Mouse (Mus musculus): ENCODE results near the gene Ccsap. TPM values are rescaled to one million over a fixed set of nuclear protein-coding genes. Genes with fewer than 3 reads are reported as not detected.
A peak's percentile ranks its signal among the peaks of the same experiment; 100 is the strongest.

Ccsap gene
- polyA plus RNA-seq, 1 experiment from 2014 or later, result 3.8 TPM

DNA sequence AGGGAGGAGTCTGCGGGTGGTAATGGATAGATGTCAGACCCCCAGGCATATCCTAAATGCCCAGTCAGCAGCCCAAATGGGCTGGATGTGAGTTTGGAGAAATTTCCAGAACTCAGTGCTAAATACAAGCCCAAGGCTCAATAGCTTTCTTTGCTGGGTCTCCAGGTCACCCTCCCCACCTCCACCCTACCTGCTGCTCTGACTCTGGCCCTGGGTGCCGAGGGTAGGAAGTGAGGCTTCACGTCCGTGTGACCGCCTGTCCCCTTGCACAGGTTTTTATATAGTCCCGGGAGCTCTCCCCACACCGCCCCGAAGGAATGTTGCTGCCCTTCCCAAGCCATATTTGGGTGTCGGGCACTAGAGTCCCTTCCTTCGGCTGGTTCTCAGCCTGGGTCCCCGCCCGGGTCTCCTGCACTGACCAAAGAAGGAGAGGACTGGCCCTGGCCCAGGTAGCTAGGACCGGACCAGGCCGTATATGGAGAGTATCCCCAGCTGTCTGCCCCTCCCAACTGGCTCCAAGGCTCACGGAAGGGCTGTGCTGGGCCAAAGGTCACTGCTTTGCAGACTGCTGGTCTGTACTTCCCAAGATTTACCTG is 34.6 kb upstream of the Ccsap start, which contains the start of gene Acta1:
Gene Acta1, minus strand, starts transcription at position 250 of the 596 bp plus-strand sequence.
- no peak within 1 kb of the TSS for H3K4me3 ChIP-seq (ENCODE audit: low read depth, low read length)
- H3K27ac ChIP-seq (ENCODE audit: low read length), result no peak within 1 kb of the TSS
- H3K27me3 ChIP-seq (ENCODE audit: control insufficient read depth, insufficient read depth, low read depth, low read length), result peaks cover 24% of the 10 kb centered on the region
- no peak within 1 kb of the TSS for H3K4me2 ChIP-seq (ENCODE audit: low read length)
- no peak within 1 kb of the TSS for H3K9ac ChIP-seq (ENCODE audit: low read depth, low read length)
- H3K4me1 ChIP-seq (ENCODE audit: control insufficient read depth, insufficient read depth, low read length), result peaks cover 8% of the 10 kb centered on the region
- WGBS, result 25% methylated on average over 15 of the region's 15 CpGs
- H3K9me3 ChIP-seq (replicated peaks; ENCODE audit: control insufficient read depth, low read length, poor library complexity, severe bottlenecking), result no peaks in the 10 kb centered on the region
- ATAC-seq, result no peak
- no peaks in the 10 kb centered on the region for H3K36me3 ChIP-seq (ENCODE audit: control insufficient read depth, insufficient read depth, low read length)

DNA sequence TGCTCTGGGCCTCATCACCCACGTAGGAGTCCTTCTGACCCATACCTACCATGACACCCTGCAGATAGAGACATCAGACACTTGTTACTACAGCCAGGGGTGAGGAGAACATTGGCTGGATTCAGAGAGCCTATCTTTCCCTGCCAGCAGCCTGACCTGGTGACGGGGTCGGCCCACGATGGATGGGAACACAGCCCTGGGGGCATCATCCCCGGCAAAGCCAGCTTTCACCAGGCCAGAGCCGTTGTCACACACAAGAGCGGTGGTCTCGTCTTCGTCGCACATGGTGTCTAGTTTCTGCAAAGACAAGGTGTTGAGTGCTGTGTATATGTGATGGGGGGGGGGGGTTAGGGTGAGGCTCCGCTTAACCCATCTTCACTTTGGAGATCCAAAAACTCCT is 33.4 kb upstream of the Ccsap start:
- Histone ChIP-seq H3K4me3 (ENCODE audit: low read depth, low read length) (no peak overlapping the region), H3K27me3 (ENCODE audit: control insufficient read depth, insufficient read depth, low read depth, low read length) (peaks cover 26% of the 10 kb centered on the region), H3K27ac (ENCODE audit: low read length) (no peak overlapping the region), H3K9ac (ENCODE audit: low read depth, low read length) (no peak overlapping the region), H3K9me3 (replicated peaks; ENCODE audit: control insufficient read depth, low read length, poor library complexity, severe bottlenecking) (no peaks in the 10 kb centered on the region), H3K36me3 (ENCODE audit: control insufficient read depth, insufficient read depth, low read length) (no peaks in the 10 kb centered on the region), H3K4me2 (ENCODE audit: low read length) (no peak overlapping the region), H3K4me1 (ENCODE audit: control insufficient read depth, insufficient read depth, low read length) (peaks cover 8% of the 10 kb centered on the region)
- WGBS, result 82% methylated on average over 11 of the region's 11 CpGs
- ATAC-seq, result no peak

DNA sequence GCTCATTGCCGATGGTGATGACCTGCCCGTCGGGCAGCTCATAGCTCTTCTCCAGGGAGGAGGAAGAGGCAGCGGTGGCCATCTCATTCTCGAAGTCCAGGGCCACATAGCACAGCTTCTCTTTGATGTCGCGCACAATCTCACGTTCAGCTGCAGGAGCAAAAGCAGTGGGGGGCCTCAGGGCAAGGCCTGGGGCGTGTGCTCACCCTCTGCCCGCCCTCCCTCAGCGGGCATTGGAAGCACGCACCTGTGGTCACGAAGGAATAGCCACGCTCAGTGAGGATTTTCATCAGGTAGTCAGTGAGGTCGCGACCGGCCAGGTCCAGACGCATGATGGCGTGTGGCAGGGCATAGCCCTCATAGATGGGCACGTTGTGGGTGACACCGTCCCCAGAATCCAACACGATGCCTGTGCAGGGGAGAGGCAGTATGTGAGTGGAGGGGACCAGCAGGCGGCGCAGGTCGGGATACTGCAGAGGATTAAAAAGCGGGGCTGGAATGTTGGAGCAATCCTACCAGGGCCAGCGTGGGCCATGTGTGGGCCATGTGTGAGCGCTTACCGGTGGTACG is 32.7 kb upstream of the Ccsap start:
- peak overlapping the region; percentile 65 for H3K9ac ChIP-seq (ENCODE audit: low read depth, low read length)
- peaks cover 8% of the 10 kb centered on the region for H3K4me1 ChIP-seq (ENCODE audit: control insufficient read depth, insufficient read depth, low read length)
- 8% methylated on average over 30 of the region's 30 CpGs for WGBS
- peak overlapping the region; percentile 82 for H3K27ac ChIP-seq (ENCODE audit: low read length)
- peaks cover 26% of the 10 kb centered on the region for H3K27me3 ChIP-seq (ENCODE audit: control insufficient read depth, insufficient read depth, low read depth, low read length)
- H3K36me3 ChIP-seq (ENCODE audit: control insufficient read depth, insufficient read depth, low read length), result no peaks in the 10 kb centered on the region
- H3K9me3 ChIP-seq (replicated peaks; ENCODE audit: control insufficient read depth, low read length, poor library complexity, severe bottlenecking), result no peaks in the 10 kb centered on the region
- peak; percentile 47 for ATAC-seq
- H3K4me2 ChIP-seq (ENCODE audit: low read length), result peak overlapping the region; percentile 64
- peak overlapping the region; percentile 49 for H3K4me3 ChIP-seq (ENCODE audit: low read depth, low read length)

DNA sequence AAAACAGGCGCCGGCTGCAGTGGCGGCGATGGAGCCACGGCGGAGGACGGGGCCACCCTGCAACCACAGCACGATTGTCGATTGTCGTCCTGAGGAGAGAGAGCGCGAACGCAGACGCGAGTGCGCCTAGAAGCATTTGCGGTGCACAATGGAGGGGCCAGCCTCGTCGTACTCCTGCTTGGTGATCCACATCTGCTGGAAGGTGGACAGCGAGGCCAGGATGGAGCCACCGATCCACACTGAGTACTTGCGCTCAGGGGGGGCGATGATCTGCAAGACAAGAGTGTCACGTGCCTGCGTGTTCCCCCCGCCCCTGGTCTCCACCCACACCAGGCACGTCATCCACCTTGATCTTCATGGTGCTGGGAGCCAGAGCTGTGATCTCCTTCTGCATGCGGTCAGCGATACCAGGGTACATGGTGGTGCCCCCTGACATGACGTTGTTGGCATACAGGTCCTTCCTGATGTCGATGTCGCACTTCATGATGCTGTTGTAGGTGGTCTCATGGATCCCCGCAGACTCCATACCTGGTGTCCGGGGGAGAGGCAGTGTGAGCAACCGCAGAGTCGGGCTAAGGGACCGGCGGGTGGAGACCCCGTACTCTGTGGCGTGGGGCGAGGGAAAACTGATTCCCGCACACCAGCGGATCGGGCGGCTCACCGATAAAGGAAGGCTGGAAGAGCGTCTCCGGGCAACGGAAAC is 32.0 kb upstream of the Ccsap start:
- WGBS, result under 1% methylated on average over 49 of the region's 49 CpGs
- H3K4me2 ChIP-seq (ENCODE audit: low read length), result peak overlapping the region; percentile 64
- H3K4me3 ChIP-seq (ENCODE audit: low read depth, low read length), result peak overlapping the region; percentile 49
- H3K27me3 ChIP-seq (ENCODE audit: control insufficient read depth, insufficient read depth, low read depth, low read length), result peaks cover 26% of the 10 kb centered on the region
- peak overlapping the region; percentile 82 for H3K27ac ChIP-seq (ENCODE audit: low read length)
- peak; percentile 89 for ATAC-seq
- peaks cover 8% of the 10 kb centered on the region for H3K4me1 ChIP-seq (ENCODE audit: control insufficient read depth, insufficient read depth, low read length)
- H3K36me3 ChIP-seq (ENCODE audit: control insufficient read depth, insufficient read depth, low read length), result no peaks in the 10 kb centered on the region
- H3K9ac ChIP-seq (ENCODE audit: low read depth, low read length), result peak overlapping the region; percentile 65
- no peaks in the 10 kb centered on the region for H3K9me3 ChIP-seq (replicated peaks; ENCODE audit: control insufficient read depth, low read length, poor library complexity, severe bottlenecking)

DNA sequence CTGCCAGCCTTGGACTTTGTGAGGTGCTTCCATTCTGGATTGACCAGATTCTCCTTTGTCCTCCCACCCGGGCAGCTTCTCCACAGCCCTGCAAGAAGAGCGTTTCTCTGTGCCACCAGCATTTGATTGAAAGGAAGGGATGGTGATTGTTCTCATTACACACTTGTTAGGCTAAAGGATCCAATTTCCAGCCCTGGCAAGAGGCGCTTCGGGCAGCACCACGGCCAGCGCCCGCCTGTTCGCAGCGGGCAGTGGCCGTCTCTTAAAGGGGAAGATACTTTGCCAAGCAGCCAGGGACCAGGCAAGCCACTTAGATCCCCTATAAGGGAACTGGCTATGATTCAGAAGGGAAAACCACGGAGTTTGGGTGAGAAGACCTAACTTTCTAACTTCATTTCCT is 31.3 kb upstream of the Ccsap start:
- Histone ChIP-seq H3K27ac (ENCODE audit: low read length) (peak overlapping the region; percentile 82), H3K9me3 (replicated peaks; ENCODE audit: control insufficient read depth, low read length, poor library complexity, severe bottlenecking) (no peaks in the 10 kb centered on the region), H3K4me2 (ENCODE audit: low read length) (peak overlapping the region; percentile 64), H3K4me3 (ENCODE audit: low read depth, low read length) (peak overlapping the region; percentile 49), H3K27me3 (ENCODE audit: control insufficient read depth, insufficient read depth, low read depth, low read length) (peaks cover 26% of the 10 kb centered on the region), H3K36me3 (ENCODE audit: control insufficient read depth, insufficient read depth, low read length) (no peaks in the 10 kb centered on the region), H3K4me1 (ENCODE audit: control insufficient read depth, insufficient read depth, low read length) (peaks cover 8% of the 10 kb centered on the region), H3K9ac (ENCODE audit: low read depth, low read length) (peak overlapping the region; percentile 65)
- 0 out of 2 replicates have a peak, but pooled peaks have one; percentile 46 for ATAC-seq
- 2% methylated on average over 11 of the region's 11 CpGs for WGBS

DNA sequence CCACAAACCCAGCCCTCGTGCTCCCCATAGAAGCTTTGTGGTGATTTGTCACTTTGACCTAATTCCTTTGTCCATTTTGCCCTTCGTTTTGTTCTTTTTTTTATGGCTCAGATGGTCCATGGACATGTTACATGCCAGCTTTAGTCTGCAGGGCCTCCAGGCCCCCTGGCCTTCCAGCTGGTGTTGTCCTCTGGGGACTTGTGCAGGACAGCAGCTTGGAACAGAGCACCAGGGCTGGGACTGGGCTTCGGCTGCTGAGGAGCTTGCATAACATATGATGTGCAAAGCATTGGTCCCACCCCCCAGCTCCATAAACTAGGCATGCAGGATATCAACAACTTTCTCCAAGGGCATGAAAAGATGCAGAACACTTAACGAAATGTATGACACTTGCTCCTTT is 29.8 kb upstream of the Ccsap start:
- ATAC-seq, result no peak
- H3K9ac ChIP-seq (ENCODE audit: low read depth, low read length), result no peak overlapping the region
- H3K27me3 ChIP-seq (ENCODE audit: control insufficient read depth, insufficient read depth, low read depth, low read length), result peaks cover 21% of the 10 kb centered on the region
- no peak overlapping the region for H3K4me3 ChIP-seq (ENCODE audit: low read depth, low read length)
- 63% methylated on average over 4 of the region's 4 CpGs for WGBS
- no peak overlapping the region for H3K27ac ChIP-seq (ENCODE audit: low read length)
- H3K36me3 ChIP-seq (ENCODE audit: control insufficient read depth, insufficient read depth, low read length), result no peaks in the 10 kb centered on the region
- H3K4me1 ChIP-seq (ENCODE audit: control insufficient read depth, insufficient read depth, low read length), result peaks cover 13% of the 10 kb centered on the region
- H3K9me3 ChIP-seq (replicated peaks; ENCODE audit: control insufficient read depth, low read length, poor library complexity, severe bottlenecking), result no peaks in the 10 kb centered on the region
- no peak overlapping the region for H3K4me2 ChIP-seq (ENCODE audit: low read length)

DNA sequence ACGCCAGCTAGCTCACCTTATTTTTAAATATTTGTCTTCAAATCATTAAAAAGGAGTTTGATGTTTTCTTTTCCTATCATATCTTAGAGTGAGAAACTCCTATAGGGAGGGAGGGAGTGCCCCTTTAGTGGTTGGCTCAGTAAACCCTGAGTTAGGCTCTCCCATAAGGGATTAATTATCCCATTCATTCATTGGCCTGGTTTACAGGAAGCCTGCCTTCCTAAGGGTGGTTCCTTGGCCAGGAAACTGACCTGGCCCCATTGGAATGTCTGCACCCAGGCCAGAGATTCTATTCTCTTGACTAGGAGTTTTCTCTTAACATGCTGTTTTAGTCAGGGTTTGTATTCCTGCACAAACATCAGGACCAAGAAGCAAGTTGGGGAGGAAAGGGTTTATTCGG is 27.9 kb upstream of the Ccsap start:
- no peaks in the 10 kb centered on the region for H3K9me3 ChIP-seq (replicated peaks; ENCODE audit: control insufficient read depth, low read length, poor library complexity, severe bottlenecking)
- no peak overlapping the region for H3K9ac ChIP-seq (ENCODE audit: low read depth, low read length)
- no peak for ATAC-seq
- WGBS, result 88% methylated on average over 2 of the region's 2 CpGs
- peaks cover 23% of the 10 kb centered on the region for H3K4me1 ChIP-seq (ENCODE audit: control insufficient read depth, insufficient read depth, low read length)
- no peak overlapping the region for H3K4me3 ChIP-seq (ENCODE audit: low read depth, low read length)
- no peak overlapping the region for H3K4me2 ChIP-seq (ENCODE audit: low read length)
- H3K27me3 ChIP-seq (ENCODE audit: control insufficient read depth, insufficient read depth, low read depth, low read length), result peaks cover 2% of the 10 kb centered on the region; the same call in 1 of the 2 replicates
- no peaks in the 10 kb centered on the region for H3K36me3 ChIP-seq (ENCODE audit: control insufficient read depth, insufficient read depth, low read length)
- no peak overlapping the region for H3K27ac ChIP-seq (ENCODE audit: low read length)

DNA sequence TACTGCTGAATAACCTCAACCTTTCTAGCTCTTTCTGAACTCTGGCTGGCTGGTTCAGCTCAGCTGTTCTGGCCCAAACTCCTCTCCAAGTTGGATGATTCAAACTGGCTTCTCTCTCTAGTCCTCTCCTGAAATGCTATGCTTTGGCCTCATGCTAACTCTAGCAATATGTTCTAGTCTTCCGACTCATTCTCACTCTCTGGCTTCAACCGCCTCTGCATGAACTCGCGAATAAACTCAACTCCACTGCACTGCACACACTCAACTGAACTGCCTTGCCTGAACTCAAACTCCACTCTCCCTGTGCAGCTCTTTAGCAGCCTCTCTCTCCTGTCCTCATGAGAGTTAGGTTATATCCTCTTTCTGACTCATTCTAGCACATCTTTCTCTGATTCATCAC is 27.2 kb upstream of the Ccsap start:
- Histone ChIP-seq H3K36me3 (ENCODE audit: control insufficient read depth, insufficient read depth, low read length) (no peaks in the 10 kb centered on the region), H3K9ac (ENCODE audit: low read depth, low read length) (no peak overlapping the region), H3K4me2 (ENCODE audit: low read length) (no peak overlapping the region), H3K9me3 (replicated peaks; ENCODE audit: control insufficient read depth, low read length, poor library complexity, severe bottlenecking) (no peaks in the 10 kb centered on the region), H3K27ac (ENCODE audit: low read length) (no peak overlapping the region), H3K4me3 (ENCODE audit: low read depth, low read length) (no peak overlapping the region), H3K4me1 (ENCODE audit: control insufficient read depth, insufficient read depth, low read length) (peaks cover 23% of the 10 kb centered on the region), H3K27me3 (ENCODE audit: control insufficient read depth, insufficient read depth, low read depth, low read length) (0 out of 2 replicates have a peak, but pooled peaks cover 2% of the 10 kb centered on the region)
- 92% methylated on average over 4 of the region's 4 CpGs for WGBS
- no peak for ATAC-seq
